In genomic region chr6:32153170-32153569, GRCm38 (mm10) we compare ENCODE assay signal across 18 mouse cellular contexts.
DNase-seq lines count a peak whose midpoint lies in the region; ATAC-seq lines count a peak whose summit lies in the region.
"Had no signal": no experiment of that assay in that cellular context is flagged by ENCODE, and none has a peak within 500 bp of the region (broad histone marks: within the 10 kb centered on the region; RNA-seq: fewer than 3 reads in every experiment).

No protein-coding gene starts in this region.

- no peak overlapping the region for H3K4me3 ChIP-seq in hindbrain, embryonic 15.5 days
- H3K4me3 ChIP-seq: embryonic facial prominence, embryonic 15.5 days; gastrocnemius, adult 2 months had no signal

- H3K9ac ChIP-seq in hindbrain, embryonic 15.5 days = no peak overlapping the region
- H3K9ac ChIP-seq: embryonic facial prominence, embryonic 15.5 days had no signal

- peak overlapping the region; percentile 51 for H3K27ac ChIP-seq in hindbrain, embryonic 15.5 days (replicated peaks)
- H3K27ac ChIP-seq: embryonic facial prominence, embryonic 15.5 days; gastrocnemius, adult 2 months had no signal

- H3K4me1 ChIP-seq in hindbrain, embryonic 15.5 days (replicated peaks) = peaks cover 13% of the 10 kb centered on the region
- H3K4me1 ChIP-seq: embryonic facial prominence, embryonic 15.5 days had no signal

- no peaks in the 10 kb centered on the region for H3K27me3 ChIP-seq in hindbrain, embryonic 15.5 days
- H3K27me3 ChIP-seq: embryonic facial prominence, embryonic 15.5 days had no signal

- H3K4me2 ChIP-seq in hindbrain, embryonic 15.5 days = no peak overlapping the region
- H3K4me2 ChIP-seq: embryonic facial prominence, embryonic 15.5 days had no signal

- H3K9me3 ChIP-seq in hindbrain, embryonic 15.5 days = no peaks in the 10 kb centered on the region
- H3K9me3 ChIP-seq: embryonic facial prominence, embryonic 15.5 days had no signal

- DNase-seq in heart, adult 11 months = peak; percentile 87
- no peak for DNase-seq in heart, adult 9 months (ENCODE audit: low spot score in 2 of 2)
- peak; percentile 22 for DNase-seq in testis, postnatal 10 days (ENCODE audit: low spot score)
- no peak for DNase-seq in testis, postnatal 14 days (ENCODE audit: low spot score)
- DNase-seq in lung, postnatal 10 days = no peak
- no peak for DNase-seq in thymus, postnatal 36 days
- DNase-seq: adrenal gland, postnatal 25 days; cerebellum, adult 8-10 months; gastrocnemius, adult 2 months; heart, adult 18-20 months; kidney, adult 8-10 months; kidney, postnatal 36 days; layer of hippocampus, adult 9-11 months; lung, postnatal 14 days; right cerebral cortex, postnatal 14 days; thymus, postnatal 4 days had no signal

- H3K36me3 ChIP-seq in hindbrain, embryonic 15.5 days = peaks cover 29% of the 10 kb centered on the region
- H3K36me3 ChIP-seq: embryonic facial prominence, embryonic 15.5 days had no signal

- 46% methylated on average over 4 of the region's 4 CpGs for WGBS in hindbrain, embryonic 15.5 days

- peak; percentile 66; the same call in 1 of the 2 replicates for ATAC-seq in hindbrain, embryonic 15.5 days (ENCODE audit: low FRiP score, low read depth)

Comparison
In these comparisons a context has a peak if more than half of its experiments do, and no peak if none do; other contexts are left out.
1. DNase-seq: peak in heart, adult 11 months (single experiment) and testis, postnatal 10 days (single experiment); none in heart, adult 9 months (0 of 2), testis, postnatal 14 days (single experiment), lung, postnatal 10 days (single experiment) and thymus, postnatal 36 days (0 of 2).